Mouse (Mus musculus): ENCODE results near the gene Tmem120a. TPM values are rescaled to one million over a fixed set of nuclear protein-coding genes. Genes with fewer than 3 reads are reported as not detected.

The Tmem120a gene
- total RNA-seq, 1 experiment, result 38.7 TPM

DNA sequence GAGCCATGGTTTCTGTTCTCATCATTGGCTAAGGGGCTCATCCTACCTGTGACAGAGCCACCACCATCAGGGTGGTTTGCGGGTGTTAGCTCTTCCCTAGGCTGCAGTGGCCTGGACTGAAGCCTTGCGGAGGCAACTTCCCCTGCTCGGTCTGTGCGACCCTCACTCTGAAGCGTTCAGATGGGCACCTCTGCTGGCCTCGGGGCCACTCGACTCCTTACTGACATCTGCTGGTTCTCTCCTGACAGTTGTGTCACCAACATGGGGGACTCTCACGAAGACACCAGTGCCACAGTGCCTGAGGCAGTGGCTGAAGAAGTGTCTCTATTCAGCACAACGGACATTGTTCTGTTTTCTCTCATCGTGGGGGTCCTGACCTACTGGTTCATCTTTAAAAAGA, 28.6 kb downstream of the Tmem120a start:
- peaks cover 16% of the 10 kb centered on the region for H3K36me3 ChIP-seq (ENCODE audit: control insufficient read depth, insufficient read depth, low read length, poor library complexity, severe bottlenecking)
- no peak overlapping the region for H3K9ac ChIP-seq (ENCODE audit: insufficient read depth, low read depth, low read length, poor library complexity, severe bottlenecking)
- peaks cover 0 to 8% of the 10 kb centered on the region in 2 experiments; a peak in 2 of 4 replicates for H3K4me1 ChIP-seq (ENCODE audit: control insufficient read depth in 2 of 2, insufficient read depth in 2 of 2, low read length in 2 of 2, poor library complexity in 1 of 2)
- in situ Hi-C loops (cut with MboI; ENCODE audit: low sequenced_read_pairs in 2 of 2, unreplicated experiment in 2 of 2), result no loop called here
- H3K27ac ChIP-seq (ENCODE audit: insufficient read depth, low read depth, low read length, poor library complexity, severe bottlenecking), result no peak overlapping the region
- no peak overlapping the region for H3K4me3 ChIP-seq (ENCODE audit: insufficient read depth in 1 of 2, low read depth in 1 of 2, low read length in 2 of 2, poor library complexity in 1 of 2, severe bottlenecking in 1 of 2)
- TF ChIP-seq CHD2 (IDR thresholded peaks at IDR 0.05; ENCODE audit: low read depth, low read length) (no peak), HCFC1 (IDR thresholded peaks at IDR 0.05; ENCODE audit: borderline replicate concordance, insufficient read depth, low read length) (no peak), ZC3H11A (IDR thresholded peaks at IDR 0.05; ENCODE audit: borderline replicate concordance, low read depth, low read length) (no peak), MAFK (IDR thresholded peaks at IDR 0.05; ENCODE audit: insufficient read depth, low read depth, low read length) (no peak), ZNF384 (IDR thresholded peaks at IDR 0.05; ENCODE audit: low read depth, low read length) (no peak)
- no peak for DNase-seq (ENCODE audit: low read depth, low spot score)
- no peaks in the 10 kb centered on the region for H3K9me3 ChIP-seq (ENCODE audit: control insufficient read depth, insufficient read depth, low read depth, low read length)

DNA sequence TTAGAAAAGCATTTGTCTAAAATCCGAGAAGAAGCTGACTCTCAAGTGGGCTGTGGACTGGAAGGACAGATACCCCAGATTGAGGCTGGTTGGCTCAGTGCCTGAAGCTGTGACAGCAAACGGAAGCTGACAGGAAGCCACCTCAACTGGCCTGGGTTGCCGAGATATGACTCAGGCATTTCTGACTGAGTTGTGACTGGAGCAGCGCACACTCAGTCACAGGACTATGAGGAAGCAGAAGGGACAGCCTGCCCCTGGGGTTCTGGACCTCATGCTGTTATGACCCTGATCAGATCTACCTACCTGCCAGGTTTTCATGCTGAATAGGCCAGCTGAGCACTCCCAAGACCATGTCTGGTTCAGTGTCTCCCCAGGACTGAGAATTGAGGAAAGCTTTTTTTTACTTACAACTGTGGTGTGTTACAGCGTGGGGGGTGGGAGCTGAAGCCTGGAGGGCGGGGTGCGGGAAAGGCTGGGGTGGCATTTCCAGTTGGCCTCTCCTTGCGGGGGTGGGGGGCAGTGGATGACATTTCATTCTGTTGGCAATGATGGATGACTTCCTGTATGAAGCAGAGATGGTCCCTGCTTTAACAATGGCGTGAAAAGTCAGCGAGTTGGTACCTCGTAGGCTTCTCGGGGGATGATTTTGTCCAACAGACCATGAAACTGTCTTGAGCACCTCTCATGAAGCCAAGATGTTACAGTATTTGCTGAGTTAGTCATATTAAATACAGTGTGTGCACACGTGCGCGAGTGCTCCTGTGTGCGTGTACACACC, 30.6 kb downstream of the Tmem120a start:
- no peak for DNase-seq (ENCODE audit: low read depth, low spot score)
- no peak overlapping the region for H3K27ac ChIP-seq (ENCODE audit: insufficient read depth, low read depth, low read length, poor library complexity, severe bottlenecking)
- peaks cover 10% of the 10 kb centered on the region for H3K36me3 ChIP-seq (ENCODE audit: control insufficient read depth, insufficient read depth, low read length, poor library complexity, severe bottlenecking)
- TF ChIP-seq ZC3H11A (IDR thresholded peaks at IDR 0.05; ENCODE audit: borderline replicate concordance, low read depth, low read length) (no peak), MAFK (IDR thresholded peaks at IDR 0.05; ENCODE audit: insufficient read depth, low read depth, low read length) (no peak), HCFC1 (IDR thresholded peaks at IDR 0.05; ENCODE audit: borderline replicate concordance, insufficient read depth, low read length) (no peak), CHD2 (IDR thresholded peaks at IDR 0.05; ENCODE audit: low read depth, low read length) (no peak), ZNF384 (IDR thresholded peaks at IDR 0.05; ENCODE audit: low read depth, low read length) (no peak)
- peaks cover 0 to 6% of the 10 kb centered on the region in 2 experiments; a peak in 2 of 4 replicates for H3K4me1 ChIP-seq (ENCODE audit: control insufficient read depth in 2 of 2, insufficient read depth in 2 of 2, low read length in 2 of 2, poor library complexity in 1 of 2)
- in situ Hi-C loops (cut with MboI; ENCODE audit: low sequenced_read_pairs in 2 of 2, unreplicated experiment in 2 of 2), result no loop called here
- no peak overlapping the region for H3K4me3 ChIP-seq (ENCODE audit: insufficient read depth in 1 of 2, low read depth in 1 of 2, low read length in 2 of 2, poor library complexity in 1 of 2, severe bottlenecking in 1 of 2)
- no peak overlapping the region for H3K9ac ChIP-seq (ENCODE audit: insufficient read depth, low read depth, low read length, poor library complexity, severe bottlenecking)
- H3K9me3 ChIP-seq (ENCODE audit: control insufficient read depth, insufficient read depth, low read depth, low read length), result no peaks in the 10 kb centered on the region

GRCm38 (mm10) chr5:135712803-135713202, 31.4 kb downstream of the Tmem120a start:
- Histone ChIP-seq H3K4me1 (ENCODE audit: control insufficient read depth in 2 of 2, insufficient read depth in 2 of 2, low read length in 2 of 2, poor library complexity in 1 of 2) (peaks cover 0 to 10% of the 10 kb centered on the region in 2 experiments; a peak in 2 of 4 replicates), H3K27ac (ENCODE audit: insufficient read depth, low read depth, low read length, poor library complexity, severe bottlenecking) (no peak overlapping the region), H3K36me3 (ENCODE audit: control insufficient read depth, insufficient read depth, low read length, poor library complexity, severe bottlenecking) (peaks cover 7% of the 10 kb centered on the region), H3K9ac (ENCODE audit: insufficient read depth, low read depth, low read length, poor library complexity, severe bottlenecking) (no peak overlapping the region), H3K4me3 (ENCODE audit: insufficient read depth in 1 of 2, low read depth in 1 of 2, low read length in 2 of 2, poor library complexity in 1 of 2, severe bottlenecking in 1 of 2) (no peak overlapping the region), H3K9me3 (ENCODE audit: control insufficient read depth, insufficient read depth, low read depth, low read length) (no peaks in the 10 kb centered on the region)
- in situ Hi-C loops (cut with MboI; ENCODE audit: low sequenced_read_pairs in 2 of 2, unreplicated experiment in 2 of 2), result no loop called here
- no peak for TF ChIP-seq HCFC1 (IDR thresholded peaks at IDR 0.05; ENCODE audit: borderline replicate concordance, insufficient read depth, low read length)
- no peak for TF ChIP-seq ZNF384 (IDR thresholded peaks at IDR 0.05; ENCODE audit: low read depth, low read length)
- TF ChIP-seq CHD2 (IDR thresholded peaks at IDR 0.05; ENCODE audit: low read depth, low read length), result no peak
- DNase-seq (ENCODE audit: low read depth, low spot score), result no peak

DNA sequence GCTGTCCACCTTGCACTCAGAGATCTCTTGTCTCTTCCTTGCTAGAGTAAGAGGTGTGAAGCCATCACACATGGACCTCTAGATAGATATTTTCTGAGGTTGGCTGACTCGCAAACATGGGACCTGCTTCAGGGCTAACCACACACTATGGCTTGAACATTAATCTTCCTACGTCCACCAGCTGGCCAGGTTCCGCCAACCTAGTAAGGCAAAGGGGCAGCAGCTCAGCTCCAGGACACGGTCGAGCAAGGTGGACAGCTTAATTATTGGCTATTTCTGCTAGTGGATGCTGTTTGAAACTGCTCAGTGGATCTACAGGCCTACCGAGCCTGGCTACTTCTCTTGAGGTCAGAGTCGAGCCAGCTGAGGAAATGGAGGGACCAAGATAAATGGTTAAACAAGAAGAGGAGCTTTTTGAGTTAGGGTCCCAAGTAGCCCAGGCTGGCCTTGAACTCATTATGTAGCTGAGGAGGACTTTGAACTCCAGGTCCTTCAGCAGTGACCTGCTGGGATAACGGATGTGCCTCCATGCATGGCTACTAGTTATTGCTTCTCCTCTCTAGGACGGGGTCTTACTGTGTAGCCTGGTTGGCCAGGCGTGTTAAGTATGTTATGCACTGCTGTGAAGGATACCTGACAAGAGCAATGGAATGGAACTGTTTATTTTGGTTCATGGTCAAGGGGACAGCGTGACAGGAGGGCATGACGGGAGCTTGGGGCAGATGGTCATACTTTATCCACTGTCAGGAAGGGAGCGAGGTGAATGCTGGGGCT, 32.5 kb downstream of the Tmem120a start:
- TF ChIP-seq ZNF384 (IDR thresholded peaks at IDR 0.05; ENCODE audit: low read depth, low read length) (no peak), CHD2 (IDR thresholded peaks at IDR 0.05; ENCODE audit: low read depth, low read length) (no peak), ZC3H11A (IDR thresholded peaks at IDR 0.05; ENCODE audit: borderline replicate concordance, low read depth, low read length) (no peak), MAFK (IDR thresholded peaks at IDR 0.05; ENCODE audit: insufficient read depth, low read depth, low read length) (no peak), HCFC1 (IDR thresholded peaks at IDR 0.05; ENCODE audit: borderline replicate concordance, insufficient read depth, low read length) (no peak)
- H3K4me3 ChIP-seq (ENCODE audit: insufficient read depth in 1 of 2, low read depth in 1 of 2, low read length in 2 of 2, poor library complexity in 1 of 2, severe bottlenecking in 1 of 2), result no peak overlapping the region
- in situ Hi-C loops (cut with MboI; ENCODE audit: low sequenced_read_pairs in 2 of 2, unreplicated experiment in 2 of 2), result no loop called here
- H3K36me3 ChIP-seq (ENCODE audit: control insufficient read depth, insufficient read depth, low read length, poor library complexity, severe bottlenecking), result peaks cover 4% of the 10 kb centered on the region; the same call in 1 of the 2 replicates
- DNase-seq (ENCODE audit: low read depth, low spot score), result no peak
- peaks cover 0 to 14% of the 10 kb centered on the region in 2 experiments; a peak in 2 of 4 replicates for H3K4me1 ChIP-seq (ENCODE audit: control insufficient read depth in 2 of 2, insufficient read depth in 2 of 2, low read length in 2 of 2, poor library complexity in 1 of 2)
- no peak overlapping the region for H3K9ac ChIP-seq (ENCODE audit: insufficient read depth, low read depth, low read length, poor library complexity, severe bottlenecking)
- H3K9me3 ChIP-seq (ENCODE audit: control insufficient read depth, insufficient read depth, low read depth, low read length), result no peaks in the 10 kb centered on the region
- H3K27ac ChIP-seq (ENCODE audit: insufficient read depth, low read depth, low read length, poor library complexity, severe bottlenecking), result no peak overlapping the region

All from ES-E14 (cell line).